Mouse (Mus musculus): ENCODE measurements around the gene Slfn5. TPM values are rescaled to one million over a fixed set of nuclear protein-coding genes. Genes with fewer than 3 reads are reported as not detected.
A peak's percentile ranks its signal among the peaks of the same experiment; 100 is the strongest.
"Not testable (repeated sequence)": the region's sequence is repeated elsewhere in the genome, so short reads cannot be mapped to it uniquely, and the experiment has no call there.

The Slfn5 gene
- total RNA-seq (2021), result 24.7 and 32.5 TPM in 2 replicates
- long read RNA-seq, full-length matches to known transcripts, result 7 of 14 reads
- long read RNA-seq, partial matches to known transcripts, result 2 of 14 reads
- long read RNA-seq, other reads (novel, unspliced or antisense), result 5 of 14 reads

GRCm38 (mm10) chr11:82950736-82951481 lies at the start of gene Slfn5:
Gene Slfn5, plus strand, starts transcription at chr11:82951349.
- no peak for DNase-seq

- no peak for DNase-seq
Measured at GRCm38 (mm10) chr11:82901606-82902310, 49.4 kb upstream of the Slfn5 start.

- DNase-seq, result no peak
Measured at GRCm38 (mm10) chr11:82904952-82905351, 46.2 kb upstream of the Slfn5 start.

- DNase-seq, result no peak
Measured at GRCm38 (mm10) chr11:82905816-82906215, 45.3 kb upstream of the Slfn5 start.

GRCm38 (mm10) chr11:82907651-82908607 lies 43.2 kb upstream of the Slfn5 start, which contains the start of gene Nle1:
Gene Nle1, minus strand, starts transcription at chr11:82908411.
- peak; percentile 94 for DNase-seq

GRCm38 (mm10) chr11:82908608-82908989 lies 42.5 kb upstream of the Slfn5 start:
- no peak for DNase-seq

- no peak for DNase-seq
Measured at GRCm38 (mm10) chr11:82910250-82910649, 40.9 kb upstream of the Slfn5 start, which contains the start of gene Unc45b. Gene Unc45b, plus strand, starts transcription at chr11:82910550.

GRCm38 (mm10) chr11:82910679-82911389 lies 40.3 kb upstream of the Slfn5 start:
- DNase-seq, result no peak

GRCm38 (mm10) chr11:82914711-82915352 lies 36.3 kb upstream of the Slfn5 start:
- peak; percentile 80 for DNase-seq

- no peak for DNase-seq
Measured at GRCm38 (mm10) chr11:82920768-82921167, 30.4 kb upstream of the Slfn5 start.

- no peak for DNase-seq
Measured at GRCm38 (mm10) chr11:82921691-82922090, 29.5 kb upstream of the Slfn5 start.

GRCm38 (mm10) chr11:82923910-82924309 lies 27.2 kb upstream of the Slfn5 start:
- DNase-seq, result not testable (repeated sequence)

- DNase-seq, result no peak
Measured at GRCm38 (mm10) chr11:82928897-82929632, 22.1 kb upstream of the Slfn5 start.

- no peak for DNase-seq
Measured at GRCm38 (mm10) chr11:82929633-82929950, 21.6 kb upstream of the Slfn5 start.

- not testable (repeated sequence) for DNase-seq
Measured at GRCm38 (mm10) chr11:82930391-82930955, 20.7 kb upstream of the Slfn5 start.

- DNase-seq, result not testable (repeated sequence)
Measured at GRCm38 (mm10) chr11:82931161-82931560, 20.0 kb upstream of the Slfn5 start.

- not testable (repeated sequence) for DNase-seq
Measured at GRCm38 (mm10) chr11:82931671-82932450, 19.3 kb upstream of the Slfn5 start.

- no peak for DNase-seq
Measured at GRCm38 (mm10) chr11:82933186-82933585, 18.0 kb upstream of the Slfn5 start.

GRCm38 (mm10) chr11:82943336-82943735 lies 7.8 kb upstream of the Slfn5 start:
- no peak for DNase-seq

All from adrenal gland, postnatal 25 days (tissue).